Mouse (Mus musculus) liver, adult (tissue): ENCODE measurements around the gene Gm20388.

Experiments
- GATA4 ChIP-seq: IDR thresholded peaks from 2 replicates; pipeline ENCODE4 v1.6.1; 2014; ENCODE audit warnings: mild to moderate bottlenecking, low read length; ENCODE audit not compliant: insufficient replicate concordance

Gm20388 gene

GRCm38 (mm10) chr8:122912150-122912549, 3001.5 kb downstream of the Gm20388 start:
- TF ChIP-seq GATA4 = no peak

GRCm38 (mm10) chr8:122912871-122913270, 3002.2 kb downstream of the Gm20388 start:
- no peak for TF ChIP-seq GATA4

- no peak for TF ChIP-seq GATA4
Observed at GRCm38 (mm10) chr8:122916766-122917165, 3006.1 kb downstream of the Gm20388 start.

GRCm38 (mm10) chr8:122917531-122918392, 3007.1 kb downstream of the Gm20388 start:
- TF ChIP-seq GATA4 = no peak

GRCm38 (mm10) chr8:122918438-122919107, 3007.9 kb downstream of the Gm20388 start:
- no peak for TF ChIP-seq GATA4

GRCm38 (mm10) chr8:122920890-122921289, 3010.2 kb downstream of the Gm20388 start:
- no peak for TF ChIP-seq GATA4

GRCm38 (mm10) chr8:122922945-122923344, 3012.3 kb downstream of the Gm20388 start:
- TF ChIP-seq GATA4 = no peak

- TF ChIP-seq GATA4 = no peak
Observed at GRCm38 (mm10) chr8:122923431-122924090, 3012.9 kb downstream of the Gm20388 start.

- TF ChIP-seq GATA4 = no peak
Observed at GRCm38 (mm10) chr8:122924091-122924490, 3013.4 kb downstream of the Gm20388 start.

GRCm38 (mm10) chr8:122925939-122926722, 3015.5 kb downstream of the Gm20388 start:
- TF ChIP-seq GATA4 = no peak

- no peak for TF ChIP-seq GATA4
Observed at GRCm38 (mm10) chr8:122926782-122927181, 3016.1 kb downstream of the Gm20388 start.

GRCm38 (mm10) chr8:122927841-122928240, 3017.2 kb downstream of the Gm20388 start:
- TF ChIP-seq GATA4 = no peak

GRCm38 (mm10) chr8:122928631-122929224, 3018.1 kb downstream of the Gm20388 start:
- no peak for TF ChIP-seq GATA4

- no peak for TF ChIP-seq GATA4
Observed at GRCm38 (mm10) chr8:122931834-122932560, 3021.4 kb downstream of the Gm20388 start.
